Mouse (Mus musculus): ENCODE measurements at regions not wholly inside any gene's neighbourhood (a gene's known extent, or its start where the extent isn't known, plus 50 kb on each side); places are given as distances from the start of the nearest gene placed in this dataset.
"Not testable (repeated sequence)": the region's sequence is repeated elsewhere in the genome, so short reads cannot be mapped to it uniquely, and the experiment has no call there.

- Histone ChIP-seq H3K4me3 (ENCODE audit: insufficient read depth, low read depth, low read length) (no peak overlapping the region), H3K4me1 (ENCODE audit: control insufficient read depth, insufficient read depth, low read length) (no peaks in the 10 kb centered on the region)
- TF ChIP-seq POLR2A (IDR thresholded peaks at IDR 0.05; ENCODE audit: extremely low read depth, insufficient read depth, low read length) (no peak), CTCF (IDR thresholded peaks at IDR 0.05; ENCODE audit: low read depth, low read length) (peak; percentile 21; the same call in 1 of the 2 replicates)
Observed at GRCm38 (mm10) chrX:15813771-15814170, 708.9 kb upstream of the Cypt1 start.

GRCm38 (mm10) chrX:15846119-15846877 is 676.4 kb upstream of the Cypt1 start:
- not testable (repeated sequence) for H3K36me3 ChIP-seq (ENCODE audit: control insufficient read depth, insufficient read depth, low read length); DNase-seq (ENCODE audit: extremely low read depth, low read depth, low spot score); H3K4me1 ChIP-seq (ENCODE audit: control insufficient read depth, insufficient read depth, low read length); H3K27ac ChIP-seq (replicated peaks; ENCODE audit: insufficient read depth, low read depth, low read length); H3K9ac ChIP-seq (ENCODE audit: low read depth, low read length); H3K4me3 ChIP-seq (ENCODE audit: insufficient read depth, low read depth, low read length); H3K79me2 ChIP-seq (ENCODE audit: control insufficient read depth, insufficient read depth, low read length); H3K27me3 ChIP-seq (ENCODE audit: control insufficient read depth, insufficient read depth, low read length)
- 49% methylated on average over 3 of the region's 3 CpGs for WGBS

More at GRCm38 (mm10) chrX:15813771-15814170, 708.9 kb upstream of the Cypt1 start:
- H3K27me3 ChIP-seq (ENCODE audit: control insufficient read depth, insufficient read depth, low read length) = no peaks in the 10 kb centered on the region
- H3K9ac ChIP-seq (ENCODE audit: low read depth, low read length) = no peak overlapping the region
- 18% methylated on average over 2 of the region's 2 CpGs for WGBS
- H3K79me2 ChIP-seq (ENCODE audit: control insufficient read depth, insufficient read depth, low read length) = no peaks in the 10 kb centered on the region
- H3K27ac ChIP-seq (replicated peaks; ENCODE audit: insufficient read depth, low read depth, low read length) = no peak overlapping the region
- DNase-seq (ENCODE audit: extremely low read depth, low read depth, low spot score) = peak; percentile 8
- no peaks in the 10 kb centered on the region for H3K36me3 ChIP-seq (ENCODE audit: control insufficient read depth, insufficient read depth, low read length)

Measured in liver, adult 2 months (tissue).